Mouse (Mus musculus) spleen, postnatal 36 days (tissue): ENCODE data around the gene Ttll9.

Experiments
- DNase-seq, 2 experiments: peaks; one replicate each; pipeline ENCODE4 v3.0.0; 2022; ENCODE audit warnings: low spot score in 2 of 2, mixed read lengths in 1 of 2

Ttll9 gene

GRCm38 (mm10) chr2:153013724-153014515 lies 51.6 kb downstream of the Ttll9 start:
- no peak for DNase-seq

- DNase-seq: peak; percentile 91 to 93
Observed at GRCm38 (mm10) chr2:153014758-153015593, 52.7 kb downstream of the Ttll9 start, which contains the start of gene Pdrg1. Gene Pdrg1, minus strand, starts transcription at chr2:153015427.

GRCm38 (mm10) chr2:153015804-153016203 lies 53.5 kb downstream of the Ttll9 start:
- no peak for DNase-seq

- no peak for DNase-seq
Observed at GRCm38 (mm10) chr2:153016786-153017185, 54.5 kb downstream of the Ttll9 start.

- DNase-seq: no peak
Observed at GRCm38 (mm10) chr2:153019355-153019754, 57.1 kb downstream of the Ttll9 start.

- DNase-seq: no peak
Observed at GRCm38 (mm10) chr2:153021163-153021562, 58.9 kb downstream of the Ttll9 start.

- no peak for DNase-seq
Observed at GRCm38 (mm10) chr2:153022855-153023254, 60.6 kb downstream of the Ttll9 start.

GRCm38 (mm10) chr2:153026052-153026451 lies 63.8 kb downstream of the Ttll9 start:
- DNase-seq: no peak

GRCm38 (mm10) chr2:153027501-153027900 lies 65.2 kb downstream of the Ttll9 start:
- DNase-seq: no peak

GRCm38 (mm10) chr2:153030422-153030821 lies 68.1 kb downstream of the Ttll9 start:
- DNase-seq: no peak

GRCm38 (mm10) chr2:153031126-153032082 lies 69.1 kb downstream of the Ttll9 start, which contains the start of gene Xkr7:
Gene Xkr7, plus strand, starts transcription at chr2:153031852.
- no peak for DNase-seq

- peak; percentile 52 to 57 for DNase-seq
Observed at GRCm38 (mm10) chr2:153032083-153032842, 70.0 kb downstream of the Ttll9 start.

- DNase-seq: no peak
Observed at GRCm38 (mm10) chr2:153032973-153033372, 70.7 kb downstream of the Ttll9 start.

GRCm38 (mm10) chr2:153033545-153034230 lies 71.4 kb downstream of the Ttll9 start:
- DNase-seq: no peak

- DNase-seq: no peak
Observed at GRCm38 (mm10) chr2:153036690-153037089, 74.4 kb downstream of the Ttll9 start.

- no peak for DNase-seq
Observed at GRCm38 (mm10) chr2:153043886-153044285, 81.6 kb downstream of the Ttll9 start.

- DNase-seq: no peak
Observed at GRCm38 (mm10) chr2:153045884-153046299, 83.6 kb downstream of the Ttll9 start.

GRCm38 (mm10) chr2:153047828-153048465 lies 85.7 kb downstream of the Ttll9 start:
- peak in 1 of 2 experiments; percentile 39 for DNase-seq

GRCm38 (mm10) chr2:153049288-153049996 lies 87.2 kb downstream of the Ttll9 start:
- DNase-seq: no peak
